Mouse (Mus musculus) heart, embryonic 16.5 days (tissue): ENCODE measurements around the gene Atp11a. TPM values are rescaled to one million over a fixed set of nuclear protein-coding genes. Genes with fewer than 3 reads are reported as not detected.

Source experiments
- ATAC-seq: fragments of 200-750 bp; cut with Nextera tagmentation; replicated peaks from 2 replicates; pipeline ENCODE4 v1.8.0; 2017; ENCODE audit warnings: moderate number of reproducible peaks; ENCODE audit not compliant: insufficient read depth, low FRiP score; ENCODE audit errors: extremely low read depth
- H3K27ac ChIP-seq: fragments of 300-500 bp; sonication (generic); 2 replicates; pipeline ENCODE4 v1.5.1; 2014; ENCODE audit warnings: mild to moderate bottlenecking, low read length, control low read depth, moderate library complexity
- H3K27me3 ChIP-seq: fragments of 300-500 bp; sonication (generic); 2 replicates; pipeline ENCODE4 v1.6.1; 2014; ENCODE audit warnings: low read length, mixed read lengths; ENCODE audit not compliant: control insufficient read depth, insufficient read depth
- H3K36me3 ChIP-seq: fragments of 300-500 bp; sonication (generic); 2 replicates; pipeline ENCODE4 v1.6.1; 2014; ENCODE audit not compliant: control insufficient read depth, insufficient read depth
- H3K4me1 ChIP-seq: fragments of 300-500 bp; sonication (generic); 2 replicates; pipeline ENCODE4 v1.6.1; 2014; ENCODE audit warnings: low read length, mixed read lengths; ENCODE audit not compliant: control insufficient read depth, insufficient read depth
- H3K4me2 ChIP-seq: fragments of 300-500 bp; sonication (generic); 2 replicates; pipeline ENCODE4 v1.6.1; 2014; ENCODE audit warnings: low read depth, mild to moderate bottlenecking, control low read depth, low read length
- H3K4me3 ChIP-seq: fragments of 300-500 bp; sonication (generic); 2 replicates; pipeline ENCODE4 v1.5.1; 2014; ENCODE audit warnings: mild to moderate bottlenecking, control low read depth, low read length
- H3K9ac ChIP-seq: fragments of 300-500 bp; sonication (generic); 2 replicates; pipeline ENCODE4 v1.6.1; 2014; ENCODE audit warnings: low read length, control low read depth
- H3K9me3 ChIP-seq: fragments of 300-500 bp; sonication (generic); replicated peaks from 2 replicates; pipeline ENCODE4 v1.6.1; 2016; ENCODE audit warnings: low read length; ENCODE audit not compliant: control insufficient read depth
- WGBS: fragments of 180-500 bp; shearing (Covaris S2); extraction: QIAGEN DNeasy Blood & Tissue Kit; methylation state at CpG from one replicate; pipeline ENCODE4 v1.1.7; 2014; 5-methylcytosine and 5-hydroxymethylcytosine counted together
- polyA plus RNA-seq: library from polyadenylated mRNA; unstranded; fragments of >200 nt; fragmentation: Nextera tagmentation; extraction: Ambion mirVana; gene quantifications from 2 replicates; pipeline ENCODE4 v1.2.1, GENCODE M21; 2015

Atp11a gene
- polyA plus RNA-seq, 1 experiment from 2014 or later: 10.8 TPM

GRCm38 (mm10) chr8:12748183-12748582, 8.6 kb upstream of the Atp11a start:
- Histone ChIP-seq H3K9ac (no peak overlapping the region), H3K27me3 (no peaks in the 10 kb centered on the region; the same call in 1 of the 2 replicates), H3K9me3 (no peaks in the 10 kb centered on the region), H3K36me3 (no peaks in the 10 kb centered on the region), H3K27ac (no peak overlapping the region), H3K4me1 (no peaks in the 10 kb centered on the region), H3K4me3 (no peak overlapping the region), H3K4me2 (no peak overlapping the region)
- 88% methylated on average over 3 of the region's 3 CpGs for WGBS
- no peak for ATAC-seq

GRCm38 (mm10) chr8:12749116-12749515, 7.7 kb upstream of the Atp11a start:
- no peaks in the 10 kb centered on the region for H3K9me3 ChIP-seq
- H3K4me3 ChIP-seq: no peak overlapping the region
- no peaks in the 10 kb centered on the region; the same call in 1 of the 2 replicates for H3K27me3 ChIP-seq
- H3K4me1 ChIP-seq: no peaks in the 10 kb centered on the region
- no peak overlapping the region for H3K9ac ChIP-seq
- ATAC-seq: no peak
- H3K27ac ChIP-seq: no peak overlapping the region
- WGBS: 83% methylated on average over 7 of the region's 7 CpGs
- no peaks in the 10 kb centered on the region for H3K36me3 ChIP-seq
- H3K4me2 ChIP-seq: no peak overlapping the region

GRCm38 (mm10) chr8:12753054-12753453, 3.8 kb upstream of the Atp11a start:
- Histone ChIP-seq H3K4me3 (no peak overlapping the region), H3K27ac (no peak overlapping the region), H3K36me3 (no peaks in the 10 kb centered on the region), H3K9me3 (no peaks in the 10 kb centered on the region), H3K27me3 (no peaks in the 10 kb centered on the region; the same call in 1 of the 2 replicates), H3K4me1 (peaks cover 6% of the 10 kb centered on the region; the same call in 1 of the 2 replicates), H3K4me2 (no peak overlapping the region), H3K9ac (no peak overlapping the region)
- WGBS: 65% methylated on average over 6 of the region's 6 CpGs
- no peak for ATAC-seq

GRCm38 (mm10) chr8:12754115-12754514, 2.7 kb upstream of the Atp11a start:
- H3K36me3 ChIP-seq: no peaks in the 10 kb centered on the region
- H3K4me3 ChIP-seq: no peak overlapping the region
- peaks cover 13% of the 10 kb centered on the region for H3K4me1 ChIP-seq
- no peaks in the 10 kb centered on the region for H3K9me3 ChIP-seq
- no peak for ATAC-seq
- H3K4me2 ChIP-seq: no peak overlapping the region
- H3K9ac ChIP-seq: no peak overlapping the region
- no peaks in the 10 kb centered on the region for H3K27me3 ChIP-seq
- WGBS: 58% methylated on average over 5 of the region's 5 CpGs
- H3K27ac ChIP-seq: no peak overlapping the region

DNA sequence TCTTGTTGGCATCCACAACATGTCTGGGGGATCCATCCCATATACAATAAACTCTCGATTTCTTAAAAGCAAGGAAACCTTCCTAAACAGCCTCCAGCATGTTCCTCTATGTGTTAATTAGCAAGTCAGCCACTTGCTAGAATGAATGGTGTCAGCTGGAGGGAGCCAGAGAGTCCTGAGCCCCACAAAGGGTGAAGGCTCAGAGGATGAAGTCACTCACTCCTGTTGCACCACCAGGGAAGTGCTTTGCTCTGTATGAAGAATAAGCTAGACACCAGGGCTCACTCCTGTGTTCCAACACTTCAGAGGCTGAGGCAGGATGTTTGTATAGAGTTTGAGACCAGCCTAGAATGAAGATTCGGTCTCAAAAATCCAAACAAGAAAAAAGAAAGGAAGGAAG, 1.5 kb upstream of the Atp11a start:
- ATAC-seq: 0 out of 2 replicates have a peak, but pooled peaks have one; percentile 23
- Histone ChIP-seq H3K9ac (no peak overlapping the region), H3K4me1 (peaks cover 13% of the 10 kb centered on the region), H3K9me3 (no peaks in the 10 kb centered on the region), H3K4me3 (no peak overlapping the region), H3K4me2 (no peak overlapping the region), H3K36me3 (no peaks in the 10 kb centered on the region), H3K27ac (peak overlapping the region; percentile 46; the same call in 1 of the 2 replicates), H3K27me3 (no peaks in the 10 kb centered on the region)
- 44% methylated on average over 2 of the region's 2 CpGs for whole genome bisulfite sequencing

GRCm38 (mm10) chr8:12755826-12756225, 988 bp upstream of the Atp11a start:
- Histone ChIP-seq H3K9ac (no peak overlapping the region), H3K4me3 (no peak overlapping the region), H3K9me3 (no peaks in the 10 kb centered on the region), H3K4me1 (peaks cover 14% of the 10 kb centered on the region), H3K36me3 (no peaks in the 10 kb centered on the region), H3K27me3 (no peaks in the 10 kb centered on the region), H3K27ac (peak overlapping the region; percentile 81), H3K4me2 (no peak overlapping the region)
- whole genome bisulfite sequencing: 85% methylated on average over 5 of the region's 5 CpGs
- no peak for ATAC-seq

DNA sequence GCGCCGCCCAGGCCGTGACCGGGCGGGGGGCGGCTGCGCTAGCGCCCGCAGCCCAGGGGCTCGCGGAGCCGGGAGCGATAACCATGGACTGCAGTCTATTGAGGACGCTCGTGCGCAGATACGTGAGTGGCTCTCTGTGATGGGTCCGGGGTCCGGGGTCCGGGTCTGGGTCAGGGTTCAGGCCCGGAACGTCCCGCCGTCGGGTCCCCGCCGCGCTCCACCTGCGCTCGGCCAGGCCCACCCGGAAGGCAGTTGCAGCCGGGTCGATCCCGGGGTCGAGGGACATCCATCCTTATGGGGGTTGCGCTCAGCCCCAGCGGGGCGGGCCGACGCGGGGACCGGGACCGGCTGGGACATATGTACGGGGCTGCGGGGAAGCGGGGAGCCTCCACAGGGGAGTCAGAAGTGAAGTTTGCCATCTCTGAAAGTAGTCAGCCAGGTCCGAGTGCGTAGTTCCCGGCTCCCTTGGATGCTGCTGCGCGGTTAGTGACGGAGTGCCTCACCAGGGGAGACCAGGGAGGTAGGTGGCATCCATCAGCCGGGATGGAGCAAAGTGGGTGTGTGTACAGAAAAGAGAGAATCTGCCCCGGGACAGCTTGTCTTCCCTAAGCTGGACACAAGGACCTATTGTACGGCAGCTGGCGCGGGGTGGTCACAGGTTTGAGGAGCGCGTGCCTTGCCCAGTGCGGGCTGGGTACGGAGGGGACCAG, 572 bp downstream of the Atp11a start:
- no peak; the same call in 1 of the 2 replicates for ATAC-seq
- Histone ChIP-seq H3K4me2 (peak overlapping the region; percentile 82), H3K4me3 (peak overlapping the region; percentile 85), H3K9ac (peak overlapping the region; percentile 93), H3K36me3 (no peaks in the 10 kb centered on the region), H3K9me3 (no peaks in the 10 kb centered on the region), H3K4me1 (peaks cover 27% of the 10 kb centered on the region), H3K27ac (peak overlapping the region; percentile 81), H3K27me3 (no peaks in the 10 kb centered on the region)
- WGBS: 1% methylated on average over 61 of the region's 61 CpGs

- Histone ChIP-seq H3K4me3 (no peak overlapping the region), H3K9ac (no peak overlapping the region), H3K36me3 (no peaks in the 10 kb centered on the region), H3K27me3 (no peaks in the 10 kb centered on the region), H3K27ac (no peak overlapping the region), H3K4me2 (no peak overlapping the region), H3K4me1 (peaks cover 49% of the 10 kb centered on the region), H3K9me3 (no peaks in the 10 kb centered on the region)
- WGBS: 80% methylated on average over 3 of the region's 3 CpGs
- no peak for ATAC-seq
These were observed 3.1 kb downstream of the Atp11a start for GRCm38 (mm10) chr8:12759963-12760362.

- WGBS: 62% methylated on average over 3 of the region's 3 CpGs
- Histone ChIP-seq H3K27ac (no peak overlapping the region), H3K4me2 (no peak overlapping the region), H3K36me3 (no peaks in the 10 kb centered on the region), H3K27me3 (no peaks in the 10 kb centered on the region), H3K9me3 (no peaks in the 10 kb centered on the region), H3K4me1 (peaks cover 46% of the 10 kb centered on the region), H3K4me3 (no peak overlapping the region), H3K9ac (no peak overlapping the region)
- no peak for ATAC-seq
These were observed 5.1 kb downstream of the Atp11a start for GRCm38 (mm10) chr8:12761873-12762272.
